Mouse (Mus musculus) heart, adult 2 months (tissue): ENCODE measurements around the gene Fkbpl.

ENCODE experiments used
- CTCF ChIP-seq: fragments of 200-600 bp; IDR thresholded peaks from 2 replicates; pipeline ENCODE4 v1.8.1; 2022; ENCODE audit warnings: antibody characterized with exemption, mild to moderate bottlenecking, moderate library complexity
- POLR2A ChIP-seq: fragments of 200-500 bp; IDR thresholded peaks from 2 replicates; pipeline ENCODE4 v1.6.1; 2011; ENCODE audit warnings: mild to moderate bottlenecking, low read depth, low read length, control low read depth; ENCODE audit not compliant: insufficient read depth

- TF ChIP-seq POLR2A (no peak), CTCF (no peak)
These were observed 30.7 kb upstream of the Fkbpl start for GRCm38 (mm10) chr17:34613830-34614229.
